Mouse (Mus musculus): Measurements from ENCODE around the gene Sptssa.

Sptssa gene

GRCm38 (mm10) chr12:54655292-54656038 lies 908 bp downstream of the Sptssa start:
- DNase-seq (ENCODE audit: extremely low spot score) = peak; percentile 22

- no peak for DNase-seq (ENCODE audit: extremely low spot score)
These were observed 1.6 kb downstream of the Sptssa start for GRCm38 (mm10) chr12:54654741-54655140.

DNA sequence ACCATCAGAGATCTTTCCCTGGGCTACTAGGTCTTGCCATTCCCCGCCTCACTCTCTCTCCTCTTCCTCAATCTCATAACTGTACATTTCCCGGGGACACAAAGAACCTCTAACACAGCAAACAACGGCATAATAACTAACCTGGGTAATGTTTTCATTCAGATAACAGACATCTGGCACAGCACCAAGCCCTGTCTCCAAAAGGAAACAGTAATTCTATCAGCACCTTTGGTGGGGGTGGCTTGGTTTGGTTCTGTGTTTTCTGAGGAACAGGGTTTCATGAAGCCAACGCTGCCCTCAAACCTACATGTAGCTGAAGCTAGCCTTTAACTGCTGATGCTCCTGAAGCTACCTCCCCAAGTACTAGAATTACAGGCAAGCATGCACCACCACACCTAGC lies 2.2 kb downstream of the Sptssa start:
- no peak for DNase-seq (ENCODE audit: extremely low spot score)

GRCm38 (mm10) chr12:54652346-54652745 lies 4.0 kb downstream of the Sptssa start:
- no peak for DNase-seq (ENCODE audit: extremely low spot score)

DNA sequence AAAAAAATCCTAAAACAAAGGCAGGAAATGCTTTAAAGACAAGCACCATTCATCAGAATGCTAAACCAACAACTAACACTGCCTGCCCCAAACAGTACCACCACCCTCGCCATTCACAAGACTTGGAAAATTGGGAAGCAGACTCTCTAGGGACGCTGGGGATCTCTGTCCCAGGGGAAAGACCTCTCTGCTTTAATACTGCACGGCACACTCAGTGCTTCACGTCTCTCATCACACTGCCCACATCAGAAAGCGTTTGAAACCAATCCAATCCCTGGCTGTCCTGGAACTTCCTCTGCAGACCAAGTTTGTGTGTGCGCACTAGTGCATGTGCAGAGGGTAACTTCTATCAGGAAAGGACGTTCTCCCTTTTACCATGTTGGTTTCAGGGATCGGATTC lies 4.6 kb downstream of the Sptssa start:
- DNase-seq (ENCODE audit: extremely low spot score) = no peak

DNA sequence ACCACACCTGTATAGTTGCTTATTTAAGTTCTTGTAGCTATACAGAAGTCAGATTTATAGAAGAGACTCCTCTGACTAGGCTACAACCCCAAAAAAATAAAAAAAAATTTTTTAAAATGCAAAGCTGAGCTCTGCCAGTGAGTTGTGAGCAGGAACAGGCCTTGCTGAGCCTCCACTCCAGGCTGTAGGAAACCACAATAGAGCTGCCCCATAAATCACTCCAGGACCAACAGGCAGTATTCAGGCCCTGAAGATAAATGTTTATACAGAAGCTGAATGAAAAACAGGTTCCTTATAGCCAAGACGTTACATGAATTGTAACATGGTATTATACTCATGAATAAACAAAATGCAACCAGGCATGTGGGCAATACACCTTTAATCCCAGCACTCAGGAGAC lies 5.2 kb downstream of the Sptssa start:
- DNase-seq (ENCODE audit: extremely low spot score) = peak; percentile 15

DNA sequence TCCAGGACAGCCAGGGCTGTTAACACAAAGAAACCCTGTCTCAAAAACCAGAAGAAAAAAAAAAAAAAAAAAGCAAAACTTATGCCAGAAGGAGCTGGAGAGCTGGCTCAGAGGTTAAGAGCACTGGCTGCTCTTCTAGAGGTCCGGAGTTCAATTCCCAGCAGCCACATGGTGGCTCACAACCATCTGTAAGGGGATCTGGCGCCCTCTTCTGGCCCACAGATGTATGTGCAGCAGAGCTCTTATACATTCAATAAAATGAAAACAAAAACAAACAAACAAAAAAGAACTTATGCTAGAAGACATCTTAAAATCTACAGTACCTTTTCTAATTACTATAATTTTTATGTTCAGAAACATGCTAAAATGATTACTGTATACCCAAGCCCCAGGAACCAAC lies 11.4 kb downstream of the Sptssa start:
- DNase-seq (ENCODE audit: extremely low spot score) = no peak

- DNase-seq (ENCODE audit: extremely low spot score) = no peak
These were observed 13.0 kb downstream of the Sptssa start for GRCm38 (mm10) chr12:54643320-54643892.

DNA sequence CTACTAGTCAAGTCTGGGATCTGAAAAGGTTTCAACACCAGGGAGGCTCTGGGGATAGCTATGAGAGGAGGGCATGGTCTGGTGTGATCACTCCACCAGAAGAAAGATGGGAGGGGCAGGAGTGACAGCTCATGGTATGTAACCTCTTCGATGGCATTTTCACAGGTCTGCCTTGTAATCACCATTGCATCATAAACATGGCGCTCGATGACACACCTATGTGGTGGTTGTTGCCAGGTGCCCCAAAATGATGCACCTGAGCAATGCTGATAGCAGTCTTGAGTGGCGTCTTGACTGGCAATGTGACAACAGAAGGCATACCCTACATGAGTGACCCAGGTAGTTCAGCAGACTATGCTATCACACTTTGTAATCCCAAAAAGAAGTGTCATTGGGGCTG lies 15.0 kb downstream of the Sptssa start:
- DNase-seq (ENCODE audit: extremely low spot score) = no peak

DNA sequence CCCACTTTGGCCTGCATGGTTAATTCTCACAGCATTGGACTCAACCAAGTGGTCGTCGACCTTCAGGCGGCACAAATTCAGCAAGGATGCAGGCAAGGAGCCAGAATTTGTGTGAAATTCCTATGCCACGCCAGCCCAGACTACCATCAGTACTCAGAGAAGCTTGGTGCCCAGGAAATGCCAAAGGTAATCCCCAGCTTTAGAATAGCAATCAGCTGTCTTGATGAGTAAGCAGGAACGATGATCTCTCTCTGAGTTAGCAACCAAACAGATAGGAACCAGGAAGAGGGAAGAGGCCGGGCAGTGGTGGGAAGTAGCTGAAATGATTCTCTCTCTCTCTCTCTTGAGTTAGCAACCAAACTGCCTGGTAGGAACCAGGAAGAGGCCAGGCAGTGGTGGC lies 16.1 kb downstream of the Sptssa start:
- DNase-seq (ENCODE audit: extremely low spot score) = no peak

DNA sequence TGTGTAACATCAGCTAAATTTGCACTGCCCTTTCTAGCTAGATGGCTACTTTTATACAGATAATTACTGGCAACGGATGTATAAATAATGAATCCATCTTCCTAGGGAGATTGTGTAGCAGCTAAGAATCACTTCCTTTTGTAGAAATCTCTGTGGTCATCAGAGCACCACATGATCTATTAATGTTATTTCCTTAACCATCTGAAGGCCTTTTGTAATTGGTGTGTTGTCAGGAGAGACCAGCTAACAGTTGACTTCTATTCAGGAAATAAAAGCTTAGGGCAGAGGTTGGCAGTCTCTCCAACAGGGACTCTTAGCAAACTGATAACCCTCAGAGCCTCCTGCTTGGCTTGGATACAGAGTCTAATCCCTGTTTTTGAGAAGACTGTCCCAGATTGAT lies 19.3 kb downstream of the Sptssa start:
- DNase-seq (ENCODE audit: extremely low spot score) = no peak

GRCm38 (mm10) chr12:54632141-54632540 lies 24.2 kb downstream of the Sptssa start:
- no peak for DNase-seq (ENCODE audit: extremely low spot score)

GRCm38 (mm10) chr12:54621942-54622341 lies 34.4 kb downstream of the Sptssa start:
- DNase-seq (ENCODE audit: extremely low spot score) = no peak

DNA sequence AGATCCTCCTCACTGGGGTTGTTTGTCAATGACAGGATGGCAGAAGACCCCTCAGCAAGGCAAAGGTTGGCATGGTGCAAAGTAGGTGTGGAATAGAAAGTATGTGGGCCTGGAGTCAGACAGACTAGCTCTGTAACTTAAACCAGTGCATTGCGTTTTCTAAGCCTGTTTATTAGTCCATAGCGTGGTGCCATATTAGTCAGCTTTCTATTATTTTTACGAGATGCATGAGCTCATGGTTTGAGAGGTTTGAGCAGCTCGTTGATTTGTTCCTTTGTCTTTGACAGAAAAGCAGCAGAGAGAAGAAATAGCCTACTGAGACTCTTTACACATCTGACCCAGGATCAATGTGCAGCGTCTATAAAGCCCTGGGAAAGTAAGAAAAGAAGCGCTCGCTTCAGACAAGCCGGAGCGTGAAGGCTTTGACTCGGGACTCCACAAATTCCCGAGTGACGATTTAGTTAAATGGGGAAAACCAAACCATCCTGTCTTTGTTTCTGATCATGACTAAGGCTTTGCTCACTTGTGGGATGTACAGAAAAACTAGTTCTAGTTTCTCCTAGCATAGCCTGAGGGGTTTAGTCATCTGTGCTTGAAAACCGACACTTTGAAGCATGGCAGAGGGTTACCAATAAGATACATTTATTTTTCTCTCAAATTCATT lies 36.2 kb downstream of the Sptssa start:
- no peak for DNase-seq (ENCODE audit: extremely low spot score)

GRCm38 (mm10) chr12:54608988-54609387 lies 47.4 kb downstream of the Sptssa start:
- no peak for DNase-seq (ENCODE audit: extremely low spot score)

- DNase-seq (ENCODE audit: extremely low spot score) = no peak
These were observed 51.2 kb downstream of the Sptssa start for GRCm38 (mm10) chr12:54605203-54605602.

DNA sequence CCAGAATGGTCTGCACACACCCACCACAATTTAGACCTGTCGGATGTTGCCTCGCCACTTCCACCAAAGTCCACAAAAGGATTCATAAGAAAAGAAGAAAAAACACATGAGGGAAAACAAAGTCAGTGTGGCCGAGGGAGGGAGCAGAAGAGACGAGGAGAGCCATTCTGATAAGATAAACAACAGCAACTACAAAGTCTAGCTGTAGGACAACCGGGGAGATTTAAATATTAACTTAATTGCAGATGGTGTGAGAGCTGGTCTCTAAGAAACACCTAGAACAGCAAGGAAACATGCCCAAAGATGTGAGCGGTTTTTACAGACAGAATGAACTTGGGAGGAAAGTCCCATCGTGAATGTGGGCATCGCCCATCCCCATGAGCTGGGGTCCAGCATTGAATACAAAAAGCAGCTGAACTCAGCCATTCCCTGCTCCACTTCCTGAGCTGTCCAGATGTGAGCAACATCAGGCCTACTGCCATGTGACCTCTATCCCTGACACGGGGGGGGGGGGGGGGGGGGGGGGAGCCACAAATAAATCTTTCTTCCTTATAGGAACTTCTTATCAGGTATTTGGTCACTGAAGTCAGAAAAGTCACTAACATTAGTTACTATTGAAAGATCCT lies 52.7 kb downstream of the Sptssa start:
- no peak for DNase-seq (ENCODE audit: extremely low spot score)

DNA sequence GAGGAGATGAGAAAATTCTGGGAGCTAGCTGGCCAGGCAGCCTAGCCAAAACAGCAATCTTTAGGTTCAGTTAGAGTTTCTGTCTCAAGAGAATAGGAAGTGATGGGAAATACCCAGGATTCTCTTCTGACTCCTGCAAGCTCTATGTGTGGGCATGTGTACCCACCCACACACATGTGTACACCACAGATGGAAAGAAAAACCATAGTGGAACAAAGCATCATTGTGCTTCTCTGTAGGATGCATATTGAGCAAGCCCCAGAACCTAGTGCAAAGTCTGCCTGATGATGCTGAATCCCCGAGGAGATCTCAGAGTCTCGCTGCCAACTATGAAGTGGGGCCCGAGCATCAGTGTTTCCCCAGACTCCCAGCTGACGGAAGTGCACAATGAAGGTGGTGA lies 55.9 kb downstream of the Sptssa start:
- no peak for DNase-seq (ENCODE audit: extremely low spot score)

DNA sequence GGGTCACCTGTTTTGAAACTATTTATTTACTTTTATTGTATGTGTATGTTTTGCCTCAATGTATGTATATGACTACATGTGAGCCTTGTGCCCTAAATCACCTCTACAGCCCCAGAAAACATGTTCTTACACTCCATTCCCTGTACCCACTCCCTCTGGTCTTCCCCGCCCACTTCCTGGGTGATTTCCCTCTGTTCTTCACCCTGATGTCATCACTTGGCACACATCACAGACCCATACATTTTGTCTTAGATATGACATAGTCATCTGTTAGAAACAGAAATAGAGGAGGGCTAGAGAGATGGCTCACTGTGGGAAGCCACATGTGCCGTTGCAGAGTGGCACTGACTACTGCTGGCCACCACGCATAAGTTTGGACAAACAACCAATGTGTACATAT lies 58.0 kb downstream of the Sptssa start:
- DNase-seq (ENCODE audit: extremely low spot score) = no peak

DNA sequence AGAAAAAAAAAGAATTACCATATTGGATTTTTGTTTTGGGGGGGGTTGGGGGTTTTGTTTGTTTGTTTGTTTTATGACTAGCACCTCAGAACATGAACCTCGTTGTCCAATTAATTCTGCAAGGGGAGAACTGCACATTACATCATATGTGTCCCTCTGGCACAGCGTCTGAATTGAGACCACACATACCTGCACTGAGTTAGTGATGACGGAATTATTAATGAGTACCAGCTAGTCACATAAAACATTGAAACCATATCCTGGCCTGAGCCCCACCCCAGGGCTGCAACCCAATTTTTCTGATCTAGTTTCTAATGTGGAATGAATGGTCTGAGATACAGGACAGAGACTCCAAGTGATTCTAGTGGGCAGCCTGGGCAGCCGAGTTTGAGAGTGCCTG lies 59.7 kb downstream of the Sptssa start:
- no peak for DNase-seq (ENCODE audit: extremely low spot score)
